Mouse (Mus musculus) lung, postnatal 10 days (tissue): Measurements from ENCODE around the gene Trem3.

Experiments
- DNase-seq: peaks from one replicate; pipeline ENCODE4 v3.0.0; 2021

Trem3 gene

GRCm38 (mm10) chr17:48272158-48272557 is 24.6 kb downstream of the Trem3 start:
- DNase-seq = no peak

GRCm38 (mm10) chr17:48272598-48272997 is 25.0 kb downstream of the Trem3 start:
- DNase-seq = no peak

GRCm38 (mm10) chr17:48274098-48274497 is 26.5 kb downstream of the Trem3 start:
- no peak for DNase-seq

GRCm38 (mm10) chr17:48274885-48275284 is 27.3 kb downstream of the Trem3 start:
- peak; percentile 76 for DNase-seq

- DNase-seq = no peak
Observed at GRCm38 (mm10) chr17:48275736-48276135, 28.2 kb downstream of the Trem3 start.

DNA sequence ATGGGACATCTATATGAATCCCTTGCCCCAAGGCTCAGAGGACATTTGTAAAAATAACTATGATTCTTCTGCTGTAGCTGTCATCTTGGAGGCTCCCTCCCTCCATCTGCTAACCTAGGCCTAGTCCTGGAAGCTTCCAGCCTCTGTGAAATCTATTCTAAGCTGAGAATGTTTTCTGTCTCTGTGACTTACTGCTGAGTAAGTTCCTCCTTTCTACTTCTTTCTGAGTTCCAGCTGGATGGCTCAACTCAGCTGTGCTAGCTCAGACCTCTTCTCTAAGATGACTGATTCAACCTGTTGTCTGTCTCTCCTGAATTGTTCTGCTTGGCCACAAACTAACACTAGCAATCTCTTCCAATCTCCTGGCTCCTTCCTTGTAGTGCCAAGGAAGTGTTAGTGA is 30.8 kb downstream of the Trem3 start:
- no peak for DNase-seq

DNA sequence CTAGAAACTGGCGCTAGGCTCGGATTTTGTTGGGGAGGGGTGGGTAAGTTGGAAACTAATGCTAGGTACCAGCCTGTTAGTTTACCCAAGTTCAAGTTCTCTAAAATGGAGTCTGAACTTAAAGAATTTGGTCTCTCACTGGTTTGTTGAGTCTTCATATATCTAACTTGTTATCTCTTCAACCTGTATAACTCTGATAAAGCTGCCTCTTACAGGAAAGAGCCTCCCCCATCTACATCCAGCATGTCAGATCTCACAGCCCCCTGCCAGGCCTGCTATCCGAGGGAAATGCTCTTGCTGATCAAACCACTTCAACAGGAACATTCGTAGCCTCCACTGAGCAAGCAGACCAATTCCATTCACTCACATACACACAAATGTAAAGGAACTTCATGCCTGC is 31.4 kb downstream of the Trem3 start:
- DNase-seq = no peak

DNA sequence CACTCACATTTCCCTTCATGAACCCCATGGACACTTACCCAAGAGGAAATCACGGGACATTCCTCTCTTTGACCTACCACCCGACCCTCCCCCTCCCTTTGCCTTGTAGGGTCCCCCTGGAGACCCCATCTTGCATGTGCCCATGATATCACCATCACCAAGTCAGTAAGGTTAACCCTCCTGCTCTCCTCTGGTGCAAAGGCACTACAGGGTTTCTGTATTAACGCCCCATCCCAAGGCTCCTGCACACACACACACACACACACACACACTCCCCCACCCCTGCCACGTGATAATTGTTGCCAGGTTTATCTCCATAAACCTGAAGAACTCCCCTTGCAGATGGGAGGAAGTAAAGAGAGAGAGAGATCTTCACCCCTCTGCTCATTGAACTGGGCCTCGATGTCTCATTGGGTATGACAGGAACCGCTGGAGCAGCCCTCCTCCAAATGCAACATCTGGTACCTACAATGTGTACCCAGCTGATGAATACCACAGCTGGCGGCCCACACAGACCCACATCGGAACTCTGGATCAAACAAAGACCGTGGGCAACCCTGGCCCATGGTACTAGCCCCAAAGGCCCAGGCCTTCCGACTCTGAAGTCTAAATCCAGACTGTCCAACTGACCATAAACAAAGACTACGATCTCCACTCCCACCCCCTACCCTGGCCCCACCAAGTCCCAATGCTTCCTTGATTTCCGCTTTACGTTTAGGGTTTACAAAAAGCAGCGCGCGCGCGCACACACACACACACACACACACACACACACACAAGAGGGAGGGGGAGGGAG is 33.6 kb downstream of the Trem3 start:
- DNase-seq = no peak

DNA sequence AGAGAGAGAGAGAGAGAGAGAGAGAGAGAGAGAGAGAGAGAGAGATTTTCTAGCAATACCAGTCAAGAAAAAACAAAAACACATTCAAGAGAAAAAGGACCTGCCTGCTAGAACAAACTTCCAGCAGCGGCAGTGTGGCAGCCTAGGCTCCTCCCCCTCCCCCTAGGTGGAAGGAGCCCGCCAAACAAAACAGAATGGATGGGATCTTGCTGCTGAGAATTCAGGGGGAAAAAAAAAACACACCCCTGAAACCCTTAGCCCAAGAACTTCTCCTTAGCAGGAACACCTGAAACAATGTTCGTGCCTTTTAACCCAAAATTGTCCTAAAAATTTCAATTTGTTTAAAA is 34.1 kb downstream of the Trem3 start:
- no peak for DNase-seq

GRCm38 (mm10) chr17:48286765-48287164 is 39.2 kb downstream of the Trem3 start:
- DNase-seq = no peak

GRCm38 (mm10) chr17:48287276-48287675 is 39.7 kb downstream of the Trem3 start:
- DNase-seq = no peak

- DNase-seq = no peak
Observed at GRCm38 (mm10) chr17:48293500-48294194, 46.1 kb downstream of the Trem3 start.

DNA sequence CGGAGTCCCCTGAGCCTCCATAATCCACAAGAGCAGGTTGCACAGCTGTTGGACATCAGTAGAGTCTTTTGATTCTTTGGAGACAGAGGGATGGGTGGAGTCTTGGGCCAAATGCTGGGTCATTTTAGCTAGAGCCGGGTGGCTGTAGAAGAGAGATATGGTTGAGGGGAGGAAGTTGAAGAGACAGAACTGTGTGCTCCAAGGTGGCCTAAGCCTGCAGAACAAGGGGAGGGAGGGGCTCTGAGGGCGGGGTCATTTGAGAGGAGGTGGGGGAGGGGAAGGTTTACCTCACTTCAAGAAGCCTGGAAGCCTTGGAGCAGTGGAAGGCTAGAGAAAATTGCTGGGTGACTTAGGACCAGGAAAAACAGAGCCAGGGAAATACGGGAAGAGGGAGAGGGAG is 51.6 kb downstream of the Trem3 start, which contains the start of gene Treml2:
TSS of gene Treml2 (plus strand) at position 296 of the 400 bp plus-strand sequence.
- DNase-seq = no peak

DNA sequence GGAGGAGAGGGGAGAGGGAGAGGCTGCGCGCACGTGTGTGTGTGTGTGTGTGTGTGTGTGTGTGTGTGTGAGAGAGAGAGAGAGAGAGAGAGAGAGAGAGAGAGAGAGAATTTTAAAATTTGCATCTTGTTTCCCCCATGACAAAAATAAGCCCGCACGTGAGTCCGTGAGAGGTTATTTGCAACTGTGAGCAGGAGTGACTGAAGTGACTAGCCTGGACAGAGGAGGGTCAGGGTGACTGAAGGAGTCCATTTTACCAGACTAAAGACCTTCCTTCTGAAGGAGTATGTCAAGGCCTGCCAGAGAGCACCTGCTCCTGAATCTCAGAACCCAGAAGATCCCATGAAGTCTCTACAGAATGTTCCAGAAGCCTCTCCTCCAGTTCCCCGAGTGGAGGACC is 52.2 kb downstream of the Trem3 start:
- no peak for DNase-seq

DNA sequence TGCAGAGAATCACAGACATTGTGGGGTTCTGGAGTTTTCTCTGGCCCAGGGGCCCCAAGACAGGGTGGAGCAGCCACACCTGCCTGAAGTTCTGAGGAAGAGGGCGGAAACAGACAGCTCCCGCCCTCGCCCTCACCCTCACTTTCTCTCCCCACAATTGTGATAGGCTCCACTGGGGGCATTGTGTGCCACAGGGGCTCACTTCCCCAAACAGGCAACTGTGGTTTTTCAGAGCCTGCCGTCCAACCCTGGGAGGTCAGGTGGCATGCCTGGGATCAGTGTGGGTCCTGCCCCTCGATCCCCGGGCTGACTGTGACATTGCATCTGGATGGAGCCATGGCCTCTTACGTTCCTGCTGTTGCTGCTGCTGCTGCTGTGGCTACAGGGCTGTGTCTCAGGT is 52.6 kb downstream of the Trem3 start:
- DNase-seq = peak; percentile 7

- no peak for DNase-seq
Observed at GRCm38 (mm10) chr17:48300861-48301260, 53.3 kb downstream of the Trem3 start.

DNA sequence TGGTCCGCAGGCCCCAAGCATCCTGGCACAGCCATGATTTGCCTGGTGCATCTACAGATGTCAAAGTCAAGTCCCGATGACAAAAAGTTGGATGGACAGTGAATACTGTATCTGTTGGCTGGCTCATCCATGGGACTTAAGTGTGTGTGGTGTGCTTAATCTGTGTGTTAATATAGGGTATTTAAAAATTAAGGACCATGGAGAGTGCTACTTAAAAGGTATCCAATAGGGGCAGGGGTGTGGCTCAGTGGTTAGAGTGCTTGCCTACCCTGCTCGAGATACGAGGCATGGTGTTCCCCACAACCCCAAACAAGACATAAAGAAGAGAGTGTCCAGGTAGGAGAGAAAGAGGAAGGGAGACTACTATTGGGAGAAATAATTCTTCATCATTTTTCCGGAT is 54.2 kb downstream of the Trem3 start:
- DNase-seq = no peak
